Mouse (Mus musculus): Measurements from ENCODE around the gene Galk1.

Galk1 gene

GRCm38 (mm10) chr11:116011529-116012261 lies 824 bp downstream of the Galk1 start:
- CTCF ChIA-PET: interaction anchor here (0.5 to 0.6 kb wide), 5 partner anchors 20 to 423 kb away, joined by 3 to 7 read pairs (median 4); no protein-coding TSS in a partner anchor

- CTCF ChIA-PET: interaction anchor here (0.6 kb wide), 1 partner anchor 90 kb away, joined by 7 read pairs; no protein-coding TSS in a partner anchor
Observed at GRCm38 (mm10) chr11:116010948-116011347, 1.6 kb downstream of the Galk1 start.

- CTCF ChIA-PET: no interaction called here
Observed at GRCm38 (mm10) chr11:116010146-116010545, 2.4 kb downstream of the Galk1 start.

GRCm38 (mm10) chr11:116009661-116010060 lies 2.9 kb downstream of the Galk1 start:
- CTCF ChIA-PET: interaction anchor here (0.6 to 0.8 kb wide), 3 partner anchors 70 to 193 kb away, joined by 3 to 4 read pairs (median 3); no protein-coding TSS in a partner anchor

GRCm38 (mm10) chr11:116008832-116009375 lies 3.6 kb downstream of the Galk1 start:
- CTCF ChIA-PET: interaction anchor here (0.5 to 0.8 kb wide), 2 partner anchors 8 to 70 kb away, joined by 3 read pairs; no protein-coding TSS in a partner anchor

- CTCF ChIA-PET: no interaction called here
Observed at GRCm38 (mm10) chr11:116008411-116008810, 4.1 kb downstream of the Galk1 start.

GRCm38 (mm10) chr11:116007095-116007850 lies 5.2 kb downstream of the Galk1 start:
- CTCF ChIA-PET: no interaction called here

GRCm38 (mm10) chr11:116005701-116006419 lies 6.7 kb downstream of the Galk1 start:
- CTCF ChIA-PET: no interaction called here

GRCm38 (mm10) chr11:116004840-116005700 lies 7.4 kb downstream of the Galk1 start:
- CTCF ChIA-PET: interaction anchor here (0.7 kb wide), 1 partner anchor 65 kb away, joined by 3 read pairs; no protein-coding TSS in a partner anchor

GRCm38 (mm10) chr11:116004186-116004823 lies 8.2 kb downstream of the Galk1 start:
- CTCF ChIA-PET: interaction anchor here (0.7 kb wide), 2 partner anchors 64 to 513 kb away, joined by 3 to 7 read pairs; no protein-coding TSS in a partner anchor

GRCm38 (mm10) chr11:116002894-116003293 lies 9.6 kb downstream of the Galk1 start:
- CTCF ChIA-PET: interaction anchor here (0.8 kb wide), 1 partner anchor 396 kb away, joined by 4 read pairs; no protein-coding TSS in a partner anchor

- CTCF ChIA-PET: interaction anchor here (0.7 kb wide), 1 partner anchor 73 kb away, joined by 4 read pairs; no protein-coding TSS in a partner anchor
Observed at GRCm38 (mm10) chr11:116001725-116002124, 10.8 kb downstream of the Galk1 start.

GRCm38 (mm10) chr11:116000607-116001006 lies 11.9 kb downstream of the Galk1 start:
- CTCF ChIA-PET: interaction anchor here (0.7 kb wide), 1 partner anchor 8 kb away, joined by 3 read pairs; no protein-coding TSS in a partner anchor

- CTCF ChIA-PET: interaction anchor here (0.6 to 1.1 kb wide), 2 partner anchors 59 to 60 kb away, joined by 3 to 8 read pairs; no protein-coding TSS in a partner anchor
Observed at GRCm38 (mm10) chr11:115999538-116000143, 12.9 kb downstream of the Galk1 start.

GRCm38 (mm10) chr11:115999027-115999426 lies 13.5 kb downstream of the Galk1 start:
- CTCF ChIA-PET: no interaction called here

- CTCF ChIA-PET: no interaction called here
Observed at GRCm38 (mm10) chr11:115997662-115998061, 14.9 kb downstream of the Galk1 start.

- CTCF ChIA-PET: no interaction called here
Observed at GRCm38 (mm10) chr11:115997047-115997446, 15.5 kb downstream of the Galk1 start.

GRCm38 (mm10) chr11:115995256-115995655 lies 17.3 kb downstream of the Galk1 start:
- CTCF ChIA-PET: no interaction called here

GRCm38 (mm10) chr11:115992098-115992497 lies 20.4 kb downstream of the Galk1 start:
- CTCF ChIA-PET: no interaction called here
